Mouse (Mus musculus) limb, embryonic 12.5 days (tissue): ENCODE measurements around the gene Azin2. TPM values are rescaled to one million over a fixed set of nuclear protein-coding genes. Genes with fewer than 3 reads are reported as not detected.

Experiments
- ATAC-seq: fragments of 200-750 bp; cut with Nextera tagmentation; 2 replicates; pipeline ENCODE4 v1.8.0; 2017; ENCODE audit warnings: low read depth, moderate TSS enrichment; ENCODE audit not compliant: insufficient number of reproducible peaks, insufficient read depth, low FRiP score, low TSS enrichment
- H3K27ac ChIP-seq: fragments of 300-500 bp; sonication (generic); 2 replicates; pipeline ENCODE4 v1.5.1; 2016; ENCODE audit warnings: mild to moderate bottlenecking, moderate library complexity
- H3K27me3 ChIP-seq: fragments of 300-500 bp; sonication (generic); 2 replicates; pipeline ENCODE4 v1.6.1; 2016; ENCODE audit warnings: mild to moderate bottlenecking, moderate library complexity
- H3K36me3 ChIP-seq: fragments of 300-500 bp; sonication (generic); 2 replicates; pipeline ENCODE4 v1.6.1; 2016; ENCODE audit warnings: mild to moderate bottlenecking, moderate library complexity
- H3K4me1 ChIP-seq: fragments of 300-500 bp; sonication (generic); replicated peaks from 2 replicates; pipeline ENCODE4 v1.6.1; 2016
- H3K4me2 ChIP-seq: fragments of 300-500 bp; sonication (generic); 2 replicates; pipeline ENCODE4 v1.6.1; 2016; ENCODE audit warnings: mild to moderate bottlenecking, moderate library complexity
- H3K4me3 ChIP-seq: fragments of 300-500 bp; sonication (generic); replicated peaks from 2 replicates; pipeline ENCODE4 v1.5.1; 2016; ENCODE audit warnings: mild to moderate bottlenecking
- H3K9ac ChIP-seq: fragments of 300-500 bp; sonication (generic); replicated peaks from 2 replicates; pipeline ENCODE4 v1.6.1; 2016; ENCODE audit warnings: mild to moderate bottlenecking, moderate library complexity
- H3K9me3 ChIP-seq: fragments of 300-500 bp; sonication (generic); 2 replicates; pipeline ENCODE4 v1.6.1; 2016; ENCODE audit warnings: mild to moderate bottlenecking, moderate library complexity
- WGBS: fragments of 180-500 bp; shearing (Covaris S2); methylation state at CpG from one replicate; pipeline ENCODE4 v1.1.7; 2016; 5-methylcytosine and 5-hydroxymethylcytosine counted together
- polyA plus RNA-seq: library from polyadenylated mRNA; unstranded; fragments of >200 nt; fragmentation: Nextera tagmentation; extraction: Ambion mirVana; gene quantifications from 2 replicates; pipeline ENCODE4 v1.2.1, GENCODE M21; 2016

The Azin2 gene
- polyA plus RNA-seq, 1 experiment from 2014 or later, result 22.4 TPM

GRCm38 (mm10) chr4:128977217-128977616 is 15.0 kb upstream of the Azin2 start:
- Histone ChIP-seq H3K4me2 (no peak overlapping the region), H3K4me3 (no peak overlapping the region), H3K27ac (no peak overlapping the region), H3K36me3 (no peaks in the 10 kb centered on the region), H3K9ac (no peak overlapping the region), H3K27me3 (no peaks in the 10 kb centered on the region), H3K9me3 (no peaks in the 10 kb centered on the region), H3K4me1 (no peaks in the 10 kb centered on the region)
- no peak for ATAC-seq
- WGBS, result 81% methylated on average over 3 of the region's 3 CpGs

- H3K9me3 ChIP-seq, result no peaks in the 10 kb centered on the region
- H3K27ac ChIP-seq, result no peak overlapping the region
- no peak overlapping the region for H3K4me3 ChIP-seq
- H3K27me3 ChIP-seq, result no peaks in the 10 kb centered on the region
- H3K4me2 ChIP-seq, result no peak overlapping the region
- H3K4me1 ChIP-seq, result no peaks in the 10 kb centered on the region
- no peaks in the 10 kb centered on the region for H3K36me3 ChIP-seq
- no peak for ATAC-seq
- WGBS, result 85% methylated on average over 4 of the region's 4 CpGs
- H3K9ac ChIP-seq, result no peak overlapping the region
Measured at GRCm38 (mm10) chr4:128976577-128976976, 14.3 kb upstream of the Azin2 start.

GRCm38 (mm10) chr4:128974677-128975076 is 12.4 kb upstream of the Azin2 start:
- Histone ChIP-seq H3K27ac (no peak overlapping the region), H3K9me3 (no peaks in the 10 kb centered on the region), H3K27me3 (no peaks in the 10 kb centered on the region), H3K9ac (no peak overlapping the region), H3K36me3 (no peaks in the 10 kb centered on the region), H3K4me2 (no peak overlapping the region), H3K4me1 (peaks cover 10% of the 10 kb centered on the region), H3K4me3 (no peak overlapping the region)
- whole genome bisulfite sequencing, result 79% methylated on average over 8 of the region's 8 CpGs
- ATAC-seq, result no peak

- no peak overlapping the region for H3K27ac ChIP-seq
- ATAC-seq, result 0 out of 2 replicates have a peak, but pooled peaks have one; percentile 26
- no peak overlapping the region for H3K4me3 ChIP-seq
- WGBS, result 41% methylated on average over 14 of the region's 14 CpGs
- no peaks in the 10 kb centered on the region for H3K36me3 ChIP-seq
- no peaks in the 10 kb centered on the region for H3K9me3 ChIP-seq
- H3K4me2 ChIP-seq, result no peak overlapping the region
- peaks cover 10% of the 10 kb centered on the region for H3K4me1 ChIP-seq
- no peaks in the 10 kb centered on the region; the same call in 1 of the 2 replicates for H3K27me3 ChIP-seq
- no peak overlapping the region for H3K9ac ChIP-seq
Measured at GRCm38 (mm10) chr4:128971065-128971694, 8.9 kb upstream of the Azin2 start.

GRCm38 (mm10) chr4:128970417-128970807 is 8.2 kb upstream of the Azin2 start:
- no peak for ATAC-seq
- peaks cover 10% of the 10 kb centered on the region for H3K4me1 ChIP-seq
- no peaks in the 10 kb centered on the region; the same call in 1 of the 2 replicates for H3K27me3 ChIP-seq
- H3K36me3 ChIP-seq, result no peaks in the 10 kb centered on the region
- H3K4me2 ChIP-seq, result no peak overlapping the region
- H3K9me3 ChIP-seq, result no peaks in the 10 kb centered on the region
- no peak overlapping the region for H3K4me3 ChIP-seq
- 79% methylated on average over 7 of the region's 8 CpGs for WGBS
- H3K9ac ChIP-seq, result no peak overlapping the region
- H3K27ac ChIP-seq, result no peak overlapping the region

GRCm38 (mm10) chr4:128969607-128970416 is 7.6 kb upstream of the Azin2 start:
- 61% methylated on average over 18 of the region's 18 CpGs for WGBS
- H3K27ac ChIP-seq, result no peak overlapping the region
- ATAC-seq, result no peak

GRCm38 (mm10) chr4:128969081-128969480 is 6.8 kb upstream of the Azin2 start:
- no peaks in the 10 kb centered on the region for H3K36me3 ChIP-seq
- peaks cover 10% of the 10 kb centered on the region for H3K4me1 ChIP-seq
- ATAC-seq, result no peak
- H3K27ac ChIP-seq, result no peak overlapping the region
- no peak overlapping the region for H3K9ac ChIP-seq
- H3K4me3 ChIP-seq, result no peak overlapping the region
- H3K4me2 ChIP-seq, result no peak overlapping the region
- no peaks in the 10 kb centered on the region for H3K9me3 ChIP-seq
- whole genome bisulfite sequencing, result 77% methylated on average over 5 of the region's 5 CpGs
- no peaks in the 10 kb centered on the region; the same call in 1 of the 2 replicates for H3K27me3 ChIP-seq

More at GRCm38 (mm10) chr4:128969607-128970416, 7.6 kb upstream of the Azin2 start:
- Histone ChIP-seq H3K9ac (no peak overlapping the region), H3K27me3 (no peaks in the 10 kb centered on the region; the same call in 1 of the 2 replicates), H3K4me2 (no peak overlapping the region), H3K9me3 (no peaks in the 10 kb centered on the region), H3K4me3 (no peak overlapping the region), H3K36me3 (no peaks in the 10 kb centered on the region), H3K4me1 (peaks cover 10% of the 10 kb centered on the region)

- Histone ChIP-seq H3K9me3 (no peaks in the 10 kb centered on the region), H3K4me2 (no peak overlapping the region), H3K27ac (no peak overlapping the region; the same call in 1 of the 2 replicates), H3K4me3 (no peak overlapping the region), H3K4me1 (peaks cover 15% of the 10 kb centered on the region), H3K9ac (0 out of 2 replicates have a peak overlapping the region, but pooled peaks have one; percentile 4), H3K27me3 (no peaks in the 10 kb centered on the region; the same call in 1 of the 2 replicates), H3K36me3 (no peaks in the 10 kb centered on the region)
- no peak for ATAC-seq
- WGBS, result 51% methylated on average over 7 of the region's 7 CpGs
Measured at GRCm38 (mm10) chr4:128966751-128967150, 4.5 kb upstream of the Azin2 start.

- peaks cover 24% of the 10 kb centered on the region for H3K4me1 ChIP-seq
- no peak overlapping the region for H3K27ac ChIP-seq
- no peaks in the 10 kb centered on the region for H3K9me3 ChIP-seq
- peak overlapping the region; percentile 75 for H3K4me3 ChIP-seq
- H3K36me3 ChIP-seq, result no peaks in the 10 kb centered on the region
- peak overlapping the region; percentile 12; the same call in 1 of the 2 replicates for H3K9ac ChIP-seq
- ATAC-seq, result no peak
- WGBS, result 8% methylated on average over 9 of the region's 9 CpGs
- H3K27me3 ChIP-seq, result peaks cover 10% of the 10 kb centered on the region
- peak overlapping the region; percentile 91 for H3K4me2 ChIP-seq
Measured at GRCm38 (mm10) chr4:128962926-128963290, 666 bp upstream of the Azin2 start.

- WGBS, result 5% methylated on average over 16 of the region's 16 CpGs
- Histone ChIP-seq H3K4me3 (peak overlapping the region; percentile 75), H3K27me3 (peaks cover 10% of the 10 kb centered on the region), H3K4me1 (peaks cover 32% of the 10 kb centered on the region), H3K36me3 (no peaks in the 10 kb centered on the region), H3K27ac (peak overlapping the region; percentile 82; the same call in 1 of the 2 replicates), H3K4me2 (peak overlapping the region; percentile 91), H3K9ac (peak overlapping the region; percentile 80), H3K9me3 (no peaks in the 10 kb centered on the region)
- ATAC-seq, result no peak
Measured at GRCm38 (mm10) chr4:128961301-128962028, 777 bp downstream of the Azin2 start.

GRCm38 (mm10) chr4:128959676-128960075 is 2.6 kb downstream of the Azin2 start:
- H3K9me3 ChIP-seq, result no peaks in the 10 kb centered on the region
- H3K27ac ChIP-seq, result no peak overlapping the region
- H3K4me1 ChIP-seq, result peaks cover 32% of the 10 kb centered on the region
- H3K9ac ChIP-seq, result no peak overlapping the region
- no peak overlapping the region for H3K4me3 ChIP-seq
- peaks cover 10% of the 10 kb centered on the region for H3K27me3 ChIP-seq
- H3K4me2 ChIP-seq, result no peak overlapping the region
- no peak for ATAC-seq
- 86% methylated on average over 17 of the region's 17 CpGs for WGBS
- no peaks in the 10 kb centered on the region for H3K36me3 ChIP-seq
